Mouse (Mus musculus) kidney, postnatal 0 days (tissue): Measurements from ENCODE around the gene Tmem54. TPM values are rescaled to one million over a fixed set of nuclear protein-coding genes. Genes with fewer than 3 reads are reported as not detected.

Experiments used
- ATAC-seq: fragments of 200-750 bp; cut with Nextera tagmentation; replicated peaks from 2 replicates; pipeline ENCODE4 v1.8.0; 2017; ENCODE audit warnings: low read depth, moderate number of reproducible peaks, moderate TSS enrichment, moderate library complexity; ENCODE audit not compliant: low FRiP score
- DNase-seq: peaks from one replicate; pipeline ENCODE4 v3.0.0-alpha.2; 2016; ENCODE audit warnings: low spot score
- H3K27ac ChIP-seq: fragments of 300-500 bp; sonication (generic); 2 replicates; pipeline ENCODE4 v1.5.1; 2014; ENCODE audit warnings: mild to moderate bottlenecking
- H3K27me3 ChIP-seq: fragments of 300-500 bp; sonication (generic); 2 replicates; pipeline ENCODE4 v1.6.1; 2014; ENCODE audit warnings: low read length, mixed read lengths; ENCODE audit not compliant: insufficient read depth
- H3K36me3 ChIP-seq: fragments of 300-500 bp; sonication (generic); 2 replicates; pipeline ENCODE4 v1.6.1; 2014; ENCODE audit warnings: low read length, mixed read lengths; ENCODE audit not compliant: insufficient read depth
- H3K4me1 ChIP-seq: fragments of 300-500 bp; sonication (generic); replicated peaks from 2 replicates; pipeline ENCODE4 v1.6.1; 2014; ENCODE audit warnings: antibody characterized with exemption, low read length, mixed read lengths; ENCODE audit not compliant: insufficient read depth
- H3K4me2 ChIP-seq: fragments of 300-500 bp; sonication (generic); 2 replicates; pipeline ENCODE4 v1.6.1; 2014; ENCODE audit warnings: mild to moderate bottlenecking, low read length, moderate library complexity, mixed read lengths
- H3K4me3 ChIP-seq: fragments of 300-500 bp; sonication (generic); replicated peaks from 2 replicates; pipeline ENCODE4 v1.5.1; 2014; ENCODE audit warnings: low read depth, low read length
- H3K9ac ChIP-seq: fragments of 300-500 bp; sonication (generic); 2 replicates; pipeline ENCODE4 v1.6.1; 2014; ENCODE audit warnings: low read depth, low read length
- H3K9me3 ChIP-seq: fragments of 300-500 bp; sonication (generic); replicated peaks from 2 replicates; pipeline ENCODE4 v1.6.1; 2016; ENCODE audit warnings: low read length, inconsistent platforms, mixed read lengths
- CTCF ChIP-seq: IDR thresholded peaks from 2 replicates; pipeline ENCODE4 v1.5.1; 2016; ENCODE audit warnings: antibody characterized with exemption, low read depth, mild to moderate bottlenecking, moderate library complexity
- WGBS: fragments of 180-500 bp; shearing (Covaris S2); extraction: QIAGEN DNeasy Blood & Tissue Kit; methylation state at CpG from one replicate; pipeline ENCODE4 v1.1.7; 2014; 5-methylcytosine and 5-hydroxymethylcytosine counted together
- polyA plus RNA-seq: library from polyadenylated mRNA; unstranded; fragments of >200 nt; fragmentation: Nextera tagmentation; extraction: Ambion mirVana; gene quantifications from 2 replicates; pipeline ENCODE4 v1.2.1, GENCODE M21; 2015

Tmem54 gene
- polyA plus RNA-seq, 1 experiment from 2014 or later, result 10.2 TPM

GRCm38 (mm10) chr4:129124652-129125146, 19.4 kb downstream of the Tmem54 start:
- TF ChIP-seq CTCF, result no peak
- 5% methylated on average over 13 of the region's 13 CpGs for WGBS
- DNase-seq, result no peak
- H3K27ac ChIP-seq, result no peak overlapping the region
- peaks cover 7% of the 10 kb centered on the region for H3K27me3 ChIP-seq
- H3K4me1 ChIP-seq, result peaks cover 10% of the 10 kb centered on the region; the same call in 1 of the 2 replicates
- no peak for ATAC-seq
- H3K4me3 ChIP-seq, result no peak overlapping the region
- H3K4me2 ChIP-seq, result no peak overlapping the region
- no peak overlapping the region for H3K9ac ChIP-seq
- H3K36me3 ChIP-seq, result no peaks in the 10 kb centered on the region
- no peaks in the 10 kb centered on the region for H3K9me3 ChIP-seq

- peaks cover 7% of the 10 kb centered on the region for H3K27me3 ChIP-seq
- no peaks in the 10 kb centered on the region for H3K9me3 ChIP-seq
- H3K9ac ChIP-seq, result no peak overlapping the region
- no peak for TF ChIP-seq CTCF
- peak overlapping the region; percentile 35 for H3K4me2 ChIP-seq
- H3K4me3 ChIP-seq, result no peak overlapping the region
- WGBS, result 25% methylated on average over 19 of the region's 19 CpGs
- peak; percentile 24 for DNase-seq
- H3K27ac ChIP-seq, result no peak overlapping the region
- no peaks in the 10 kb centered on the region for H3K36me3 ChIP-seq
- ATAC-seq, result no peak
- H3K4me1 ChIP-seq, result peaks cover 20% of the 10 kb centered on the region
These were observed 20.5 kb downstream of the Tmem54 start for GRCm38 (mm10) chr4:129125736-129126451.

GRCm38 (mm10) chr4:129128582-129129338, 23.4 kb downstream of the Tmem54 start:
- WGBS, result 47% methylated on average over 13 of the region's 13 CpGs

GRCm38 (mm10) chr4:129129387-129129786, 24.0 kb downstream of the Tmem54 start:
- Histone ChIP-seq H3K9ac (no peak overlapping the region), H3K4me1 (peaks cover 20% of the 10 kb centered on the region), H3K36me3 (no peaks in the 10 kb centered on the region), H3K4me3 (no peak overlapping the region), H3K9me3 (no peaks in the 10 kb centered on the region), H3K27me3 (no peaks in the 10 kb centered on the region), H3K27ac (no peak overlapping the region), H3K4me2 (no peak overlapping the region)
- no peak for TF ChIP-seq CTCF
- DNase-seq (peak; percentile 35), ATAC-seq (no peak)
- 17% methylated on average over 9 of the region's 9 CpGs for WGBS

More at GRCm38 (mm10) chr4:129128582-129129338, 23.4 kb downstream of the Tmem54 start:
- ATAC-seq (no peak), DNase-seq (no peak)
- Histone ChIP-seq H3K27me3 (no peaks in the 10 kb centered on the region), H3K27ac (no peak overlapping the region), H3K4me3 (no peak overlapping the region), H3K9ac (no peak overlapping the region), H3K4me1 (peaks cover 20% of the 10 kb centered on the region), H3K9me3 (no peaks in the 10 kb centered on the region), H3K4me2 (no peak overlapping the region), H3K36me3 (no peaks in the 10 kb centered on the region)
- TF ChIP-seq CTCF, result no peak

- 0 out of 2 replicates have a peak overlapping the region, but pooled peaks have one; percentile 27 for H3K4me3 ChIP-seq
- H3K27me3 ChIP-seq, result no peaks in the 10 kb centered on the region
- TF ChIP-seq CTCF, result peak; percentile 88
- ATAC-seq (peak; percentile 37; the same call in 1 of the 2 replicates), DNase-seq (peak; percentile 70)
- peaks cover 17% of the 10 kb centered on the region for H3K4me1 ChIP-seq
- H3K9me3 ChIP-seq, result no peaks in the 10 kb centered on the region
- H3K27ac ChIP-seq, result peak overlapping the region; percentile 67; the same call in 1 of the 2 replicates
- peak overlapping the region; percentile 14; the same call in 1 of the 2 replicates for H3K9ac ChIP-seq
- 4% methylated on average over 8 of the region's 8 CpGs for WGBS
- H3K36me3 ChIP-seq, result no peaks in the 10 kb centered on the region
- H3K4me2 ChIP-seq, result peak overlapping the region; percentile 56
These were observed 24.8 kb downstream of the Tmem54 start for GRCm38 (mm10) chr4:129130149-129130548.

GRCm38 (mm10) chr4:129130755-129131303, 25.5 kb downstream of the Tmem54 start:
- ATAC-seq, result peak; percentile 83
- Histone ChIP-seq H3K27ac (peak overlapping the region; percentile 67), H3K4me2 (peak overlapping the region; percentile 56), H3K4me1 (peaks cover 13% of the 10 kb centered on the region), H3K4me3 (peak overlapping the region; percentile 27), H3K27me3 (0 out of 2 replicates have a peak, but pooled peaks cover 1% of the 10 kb centered on the region), H3K9ac (peak overlapping the region; percentile 14; the same call in 1 of the 2 replicates), H3K9me3 (no peaks in the 10 kb centered on the region), H3K36me3 (no peaks in the 10 kb centered on the region)
- 3% methylated on average over 17 of the region's 17 CpGs for WGBS
- no peak for TF ChIP-seq CTCF
- peak; percentile 88 for DNase-seq
